Mouse (Mus musculus) lung, postnatal 0 days (tissue): Measurements from ENCODE around the gene C2cd4c. TPM values are rescaled to one million over a fixed set of nuclear protein-coding genes. Genes with fewer than 3 reads are reported as not detected.

ENCODE experiments used
- ATAC-seq: fragments of 200-750 bp; cut with Nextera tagmentation; 2 replicates; pipeline ENCODE4 v1.8.0; 2017; ENCODE audit warnings: moderate library complexity
- DNase-seq: peaks from one replicate; pipeline ENCODE4 v3.0.0-alpha.2; 2016; ENCODE audit warnings: low spot score
- H3K27ac ChIP-seq: fragments of 300-500 bp; sonication (generic); 2 replicates; pipeline ENCODE4 v1.5.1; 2014; ENCODE audit warnings: antibody characterized with exemption, mild to moderate bottlenecking, low read length, mixed read lengths
- H3K27me3 ChIP-seq: fragments of 300-500 bp; sonication (generic); replicated peaks from 2 replicates; pipeline ENCODE4 v1.6.1; 2014; ENCODE audit warnings: low read length, mixed read lengths; ENCODE audit not compliant: insufficient read depth
- H3K36me3 ChIP-seq: fragments of 300-500 bp; sonication (generic); 2 replicates; pipeline ENCODE4 v1.6.1; 2014; ENCODE audit warnings: low read length, mixed read lengths; ENCODE audit not compliant: insufficient read depth
- H3K4me1 ChIP-seq: fragments of 300-500 bp; sonication (generic); 2 replicates; pipeline ENCODE4 v1.6.1; 2014; ENCODE audit warnings: antibody characterized with exemption, low read depth, low read length, mixed read lengths; ENCODE audit not compliant: insufficient read depth
- H3K4me2 ChIP-seq: fragments of 300-500 bp; sonication (generic); replicated peaks from 2 replicates; pipeline ENCODE4 v1.6.1; 2014; ENCODE audit warnings: low read depth, mild to moderate bottlenecking, low read length, moderate library complexity, mixed read lengths
- H3K4me3 ChIP-seq: fragments of 300-500 bp; sonication (generic); 2 replicates; pipeline ENCODE4 v1.5.1; 2014; ENCODE audit warnings: low read depth, low read length
- H3K9ac ChIP-seq: fragments of 300-500 bp; sonication (generic); replicated peaks from 2 replicates; pipeline ENCODE4 v1.6.1; 2014; ENCODE audit warnings: low read depth, mild to moderate bottlenecking
- H3K9me3 ChIP-seq: fragments of 300-500 bp; sonication (generic); 2 replicates; pipeline ENCODE4 v1.6.1; 2016; ENCODE audit warnings: low read length, mixed read lengths
- CTCF ChIP-seq: IDR thresholded peaks from 2 replicates; pipeline ENCODE4 v1.5.1; 2016; ENCODE audit warnings: antibody characterized with exemption, mild to moderate bottlenecking
- EP300 ChIP-seq: IDR thresholded peaks from 2 replicates; pipeline ENCODE4 v1.6.1; 2016; ENCODE audit warnings: antibody characterized with exemption, mild to moderate bottlenecking, control low read depth
- WGBS: fragments of 180-500 bp; shearing (Covaris S2); extraction: QIAGEN DNeasy Blood & Tissue Kit; methylation state at CpG from one replicate; pipeline ENCODE4 v1.1.7; 2014; 5-methylcytosine and 5-hydroxymethylcytosine counted together
- polyA plus RNA-seq: library from polyadenylated mRNA; unstranded; fragments of >200 nt; fragmentation: Nextera tagmentation; extraction: Ambion mirVana; gene quantifications from 2 replicates; pipeline ENCODE4 v1.2.1, GENCODE M21; 2015

Gene C2cd4c
- polyA plus RNA-seq = not detected in 2 replicates

GRCm38 (mm10) chr10:79613578-79614304, at the start of gene C2cd4c:
Gene C2cd4c, minus strand, starts transcription at chr10:79614025.
- H3K4me1 ChIP-seq = peaks cover 8% of the 10 kb centered on the region; the same call in 1 of the 2 replicates
- H3K36me3 ChIP-seq = no peaks in the 10 kb centered on the region
- no peaks in the 10 kb centered on the region for H3K9me3 ChIP-seq
- ATAC-seq (peak; percentile 80), DNase-seq (peak; percentile 74)
- H3K9ac ChIP-seq = no peak within 1 kb of the TSS
- H3K4me2 ChIP-seq = peak within 1 kb of the TSS; percentile 84
- peak within 1 kb of the TSS; percentile 41 for H3K4me3 ChIP-seq
- no peak within 1 kb of the TSS for H3K27ac ChIP-seq
- H3K27me3 ChIP-seq = peaks cover 22% of the 10 kb centered on the region; the same call in 1 of the 2 replicates
- no peak for TF ChIP-seq EP300
- under 1% methylated on average over 55 of the region's 60 CpGs for WGBS

DNA sequence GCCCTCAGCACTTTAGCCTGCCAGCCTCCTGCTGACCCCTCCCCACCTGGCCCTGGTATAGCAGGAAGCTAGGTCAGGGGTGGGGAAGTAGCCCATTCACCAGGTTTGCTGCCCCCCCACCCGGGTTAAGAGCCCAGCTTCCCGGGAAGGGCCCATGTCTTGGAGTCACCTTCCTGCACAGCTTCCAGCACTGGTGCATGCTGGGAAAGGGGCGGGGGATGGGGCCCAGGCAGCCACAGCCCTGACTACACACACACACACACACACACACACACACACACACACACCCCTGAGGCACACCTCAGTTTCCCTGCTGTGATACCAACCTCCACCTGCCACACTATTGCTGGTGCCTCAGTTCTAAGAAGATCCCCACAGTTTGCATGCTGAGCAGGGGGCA, 48.0 kb upstream of the C2cd4c start:
- DNase-seq (no peak), ATAC-seq (no peak)
- H3K4me1 ChIP-seq = no peaks in the 10 kb centered on the region
- no peak overlapping the region for H3K4me2 ChIP-seq
- H3K36me3 ChIP-seq = no peaks in the 10 kb centered on the region
- H3K27ac ChIP-seq = no peak overlapping the region
- WGBS = 46% methylated on average over 3 of the region's 3 CpGs
- H3K27me3 ChIP-seq = no peaks in the 10 kb centered on the region
- no peak overlapping the region for H3K9ac ChIP-seq
- H3K4me3 ChIP-seq = no peak overlapping the region
- no peaks in the 10 kb centered on the region for H3K9me3 ChIP-seq
- no peak for TF ChIP-seq EP300
- TF ChIP-seq CTCF = no peak

DNA sequence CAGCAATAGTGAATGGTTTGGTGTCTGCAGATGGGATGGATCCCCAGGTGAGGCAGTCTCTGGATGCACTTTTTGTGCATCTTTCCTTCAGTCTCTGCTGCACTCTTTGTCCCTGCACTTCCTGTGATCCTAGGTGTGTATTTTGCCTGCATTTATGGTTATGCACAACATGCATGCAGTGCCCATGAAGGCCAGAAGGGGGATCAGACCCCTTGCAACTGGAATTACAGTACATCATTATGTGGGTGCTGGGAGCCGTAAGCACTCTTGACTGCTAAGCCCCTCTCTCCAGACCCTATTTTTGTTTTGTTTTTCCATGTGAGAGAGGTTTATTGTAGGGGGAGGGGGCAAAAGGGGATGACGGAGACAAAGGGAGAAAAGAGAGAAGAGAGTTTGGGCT, 46.5 kb upstream of the C2cd4c start:
- Histone ChIP-seq H3K9ac (no peak overlapping the region), H3K36me3 (no peaks in the 10 kb centered on the region), H3K27ac (no peak overlapping the region), H3K4me1 (no peaks in the 10 kb centered on the region), H3K27me3 (no peaks in the 10 kb centered on the region), H3K9me3 (no peaks in the 10 kb centered on the region), H3K4me3 (no peak overlapping the region), H3K4me2 (no peak overlapping the region)
- no peak for ATAC-seq
- no peak for DNase-seq
- TF ChIP-seq EP300 (no peak), CTCF (peak; percentile 53)
- WGBS = 75% methylated on average over 2 of the region's 2 CpGs

- DNase-seq (no peak), ATAC-seq (no peak)
- Histone ChIP-seq H3K27me3 (no peaks in the 10 kb centered on the region), H3K4me3 (no peak overlapping the region), H3K4me2 (no peak overlapping the region), H3K27ac (no peak overlapping the region), H3K9ac (no peak overlapping the region), H3K4me1 (no peaks in the 10 kb centered on the region), H3K9me3 (no peaks in the 10 kb centered on the region), H3K36me3 (no peaks in the 10 kb centered on the region)
- TF ChIP-seq EP300 = no peak
- TF ChIP-seq CTCF = peak; percentile 51
- WGBS = 16% methylated on average over 4 of the region's 4 CpGs
Measured at GRCm38 (mm10) chr10:79658829-79659228, 45.0 kb upstream of the C2cd4c start.

DNA sequence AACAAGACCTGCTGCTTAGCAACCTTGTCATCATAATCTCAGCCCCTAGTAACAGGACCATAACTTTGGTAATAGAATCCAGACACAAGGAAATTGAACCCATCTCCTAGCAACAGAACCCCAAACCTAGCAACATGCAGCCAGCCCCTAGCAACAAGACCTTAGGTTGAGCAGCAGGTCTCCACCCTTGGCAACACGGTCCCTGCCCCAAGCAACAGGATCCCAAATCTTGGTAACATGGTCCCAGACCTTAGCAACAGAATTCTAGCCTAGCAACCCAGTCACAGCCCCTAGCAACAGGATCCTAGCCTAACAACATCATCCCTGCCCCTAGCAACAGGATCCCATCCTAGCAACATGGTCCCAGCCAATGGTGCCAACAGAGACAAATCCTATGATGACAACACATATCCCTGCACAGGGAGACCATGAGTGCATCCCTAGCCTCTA, 41.1 kb upstream of the C2cd4c start:
- Histone ChIP-seq H3K9me3 (no peaks in the 10 kb centered on the region), H3K27ac (no peak overlapping the region), H3K36me3 (no peaks in the 10 kb centered on the region), H3K4me2 (no peak overlapping the region), H3K4me3 (no peak overlapping the region), H3K4me1 (no peaks in the 10 kb centered on the region), H3K9ac (no peak overlapping the region), H3K27me3 (no peaks in the 10 kb centered on the region)
- no peak for DNase-seq
- 25% methylated on average over 1 of the region's 1 CpGs for WGBS
- ATAC-seq = no peak
- TF ChIP-seq CTCF (no peak), EP300 (no peak)

DNA sequence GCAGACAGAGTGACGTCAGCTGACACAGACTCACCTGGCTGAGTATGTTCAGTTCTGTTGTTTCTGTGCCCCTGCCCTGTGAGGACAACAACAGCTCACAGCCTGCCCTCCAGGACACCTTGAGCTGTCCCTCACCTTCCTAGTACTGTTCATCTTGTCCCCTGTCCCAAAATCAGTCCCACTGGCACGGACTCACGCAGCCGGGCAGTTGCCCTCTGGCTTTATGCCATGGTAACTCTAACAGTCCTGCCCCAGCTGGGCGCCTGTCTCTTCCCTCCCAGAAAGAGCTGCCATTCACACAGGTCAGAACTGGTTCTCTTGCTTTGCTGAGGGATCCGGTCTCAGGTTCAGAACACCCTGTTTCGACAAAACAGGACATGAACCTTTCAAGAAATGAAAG, 39.0 kb upstream of the C2cd4c start:
- Histone ChIP-seq H3K27me3 (no peaks in the 10 kb centered on the region), H3K4me2 (no peak overlapping the region), H3K4me3 (no peak overlapping the region), H3K9me3 (no peaks in the 10 kb centered on the region), H3K9ac (no peak overlapping the region), H3K36me3 (no peaks in the 10 kb centered on the region), H3K27ac (no peak overlapping the region), H3K4me1 (no peaks in the 10 kb centered on the region)
- 76% methylated on average over 7 of the region's 7 CpGs for WGBS
- no peak for ATAC-seq
- TF ChIP-seq EP300 = no peak
- no peak for TF ChIP-seq CTCF
- DNase-seq = no peak
